In genomic region chr10:110921890-110922289, GRCm38 (mm10) we compare ENCODE assay signal across 11 mouse cellular contexts. TPM values are rescaled to one million over a fixed set of nuclear protein-coding genes. Genes with fewer than 3 reads are reported as not detected.
DNase-seq lines count a peak whose midpoint lies in the region; ATAC-seq lines count a peak whose summit lies in the region.
"Had no signal": no experiment of that assay in that cellular context is flagged by ENCODE, and none has a peak within 500 bp of the region (broad histone marks: within the 10 kb centered on the region; RNA-seq: fewer than 3 reads in every experiment).

No protein-coding gene starts in this region.

- no peak for ATAC-seq in heart, embryonic 14.5 days (ENCODE audit: insufficient number of reproducible peaks, insufficient read depth, low FRiP score, low read depth)
- ATAC-seq in embryonic facial prominence, embryonic 11.5 days (replicated peaks; ENCODE audit: insufficient number of reproducible peaks, low FRiP score, low TSS enrichment, low read depth): no peak
- no peak for ATAC-seq in hindbrain, embryonic 15.5 days (ENCODE audit: low FRiP score, low read depth)
- ATAC-seq in midbrain, embryonic 13.5 days: no peak

- no peaks in the 10 kb centered on the region for H3K36me3 ChIP-seq in heart, embryonic 14.5 days (ENCODE audit: control insufficient read depth, insufficient read depth, low read length)
- no peaks in the 10 kb centered on the region for H3K36me3 ChIP-seq in embryonic facial prominence, embryonic 11.5 days (replicated peaks; ENCODE audit: control insufficient read depth, insufficient read depth, low read depth, low read length)
- H3K36me3 ChIP-seq in hindbrain, embryonic 15.5 days: no peaks in the 10 kb centered on the region
- H3K36me3 ChIP-seq in midbrain, embryonic 13.5 days: no peaks in the 10 kb centered on the region

- intact Hi-C loops in heart, postnatal 36 days (cut with DNase I): loop anchor here (2.0 to 5.0 kb wide), 3 partner anchors 43 to 245 kb away; no protein-coding TSS in a partner anchor

- H3K9ac ChIP-seq in heart, embryonic 14.5 days (ENCODE audit: low read length): peak overlapping the region; percentile 95
- H3K9ac ChIP-seq in embryonic facial prominence, embryonic 11.5 days (replicated peaks; ENCODE audit: low read length): no peak overlapping the region; the same call in 1 of the 2 replicates
- no peak overlapping the region for H3K9ac ChIP-seq in hindbrain, embryonic 15.5 days
- H3K9ac ChIP-seq in midbrain, embryonic 13.5 days (replicated peaks): no peak overlapping the region

- H3K9me3 ChIP-seq in heart, embryonic 14.5 days (ENCODE audit: control insufficient read depth, low read length): no peaks in the 10 kb centered on the region
- no peaks in the 10 kb centered on the region for H3K9me3 ChIP-seq in embryonic facial prominence, embryonic 11.5 days (replicated peaks; ENCODE audit: control insufficient read depth, low read length)
- no peaks in the 10 kb centered on the region for H3K9me3 ChIP-seq in hindbrain, embryonic 15.5 days
- H3K9me3 ChIP-seq in midbrain, embryonic 13.5 days: no peaks in the 10 kb centered on the region

- peak overlapping the region; percentile 31 to 97 for H3K4me3 ChIP-seq in heart, embryonic 14.5 days (ENCODE audit: control insufficient read depth in 1 of 2, insufficient read depth in 1 of 2, low read depth in 1 of 2, low read length in 2 of 2)
- H3K4me3 ChIP-seq in embryonic facial prominence, embryonic 11.5 days (ENCODE audit: low read depth, low read length): peak overlapping the region; percentile 86; the same call in 1 of the 2 replicates
- H3K4me3 ChIP-seq in hindbrain, embryonic 15.5 days: no peak overlapping the region; the same call in 1 of the 2 replicates
- H3K4me3 ChIP-seq in midbrain, embryonic 13.5 days (replicated peaks): peak overlapping the region; percentile 10; the same call in 1 of the 2 replicates

- H3K27ac ChIP-seq in heart, embryonic 14.5 days (replicated peaks in 1 of 2; ENCODE audit: control insufficient read depth in 1 of 2, insufficient read depth in 1 of 2, low read depth in 2 of 2, low read length in 2 of 2): peak overlapping the region in 1 of 2 experiments; percentile 7; a peak in 1 of 4 replicates
- no peak overlapping the region for H3K27ac ChIP-seq in embryonic facial prominence, embryonic 11.5 days (replicated peaks; ENCODE audit: low read depth, low read length)
- no peak overlapping the region for H3K27ac ChIP-seq in hindbrain, embryonic 15.5 days (replicated peaks)
- H3K27ac ChIP-seq in midbrain, embryonic 13.5 days: no peak overlapping the region

- no peak for DNase-seq in heart, postnatal 36 days
- no peak for DNase-seq in embryonic facial prominence, embryonic 11.5 days (ENCODE audit: low spot score)
- no peak for DNase-seq in ovary, postnatal 36 days (ENCODE audit: low spot score)
- DNase-seq in testis, postnatal 10 days (ENCODE audit: low spot score): no peak
- DNase-seq in yolk sac, embryonic 10.5 days (ENCODE audit: low spot score): no peak
- DNase-seq: cerebellum, postnatal 14 days; lung, adult 2 months; right cerebral cortex, adult 18-20 months had no signal

- WGBS in heart, embryonic 14.5 days: 41% methylated on average over 3 of the region's 3 CpGs
- WGBS in embryonic facial prominence, embryonic 11.5 days: 50% methylated on average over 3 of the region's 3 CpGs
- 70% methylated on average over 3 of the region's 3 CpGs for WGBS in hindbrain, embryonic 15.5 days
- 78% methylated on average over 3 of the region's 3 CpGs for WGBS in midbrain, embryonic 13.5 days

- H3K27me3 ChIP-seq in heart, embryonic 14.5 days (ENCODE audit: control insufficient read depth, insufficient read depth, low read length): no peaks in the 10 kb centered on the region
- H3K27me3 ChIP-seq in embryonic facial prominence, embryonic 11.5 days (ENCODE audit: control insufficient read depth, insufficient read depth, low read length): no peaks in the 10 kb centered on the region
- no peaks in the 10 kb centered on the region for H3K27me3 ChIP-seq in hindbrain, embryonic 15.5 days
- peaks cover 2% of the 10 kb centered on the region; the same call in 1 of the 2 replicates for H3K27me3 ChIP-seq in midbrain, embryonic 13.5 days

- H3K4me1 ChIP-seq in heart, embryonic 14.5 days (ENCODE audit: control insufficient read depth in 2 of 2, insufficient read depth in 2 of 2, low read length in 2 of 2): peaks cover 24 to 64% of the 10 kb centered on the region in 2 experiments
- no peaks in the 10 kb centered on the region; the same call in none of the 2 replicates for H3K4me1 ChIP-seq in embryonic facial prominence, embryonic 11.5 days (ENCODE audit: control insufficient read depth, insufficient read depth, low read length)
- H3K4me1 ChIP-seq in hindbrain, embryonic 15.5 days (replicated peaks): peaks cover 38% of the 10 kb centered on the region
- peaks cover 36% of the 10 kb centered on the region for H3K4me1 ChIP-seq in midbrain, embryonic 13.5 days (replicated peaks)

- peak overlapping the region; percentile 85 for H3K4me2 ChIP-seq in heart, embryonic 14.5 days (ENCODE audit: low read length)
- H3K4me2 ChIP-seq in embryonic facial prominence, embryonic 11.5 days (ENCODE audit: low read depth, low read length): peak overlapping the region; percentile 64
- H3K4me2 ChIP-seq in hindbrain, embryonic 15.5 days: peak overlapping the region; percentile 91
- H3K4me2 ChIP-seq in midbrain, embryonic 13.5 days (replicated peaks): peak overlapping the region; percentile 85

RNA-seq across cellular contexts. Expression of gene Csrp2, which starts 2.3 kb away (rescaled TPM):
- polyA plus RNA-seq in heart, embryonic 14.5 days (2014; fragmentation: Nextera tagmentation; extraction: Ambion mirVana): 451 and 541 TPM in 2 replicates
- 10 to 100 TPM; 42.2 to 47.9 TPM for total RNA-seq in heart, postnatal 36 days (2021)
- polyA plus RNA-seq in embryonic facial prominence, embryonic 11.5 days (2014; fragmentation: Nextera tagmentation; extraction: Ambion mirVana): 264 and 268 TPM in 2 replicates
- polyA plus RNA-seq in hindbrain, embryonic 15.5 days (2015; fragmentation: Nextera tagmentation; extraction: Ambion mirVana): 123 and 125 TPM in 2 replicates
- 94.3 and 128 TPM in 2 replicates for polyA plus RNA-seq in midbrain, embryonic 13.5 days (2015; fragmentation: Nextera tagmentation; extraction: Ambion mirVana)
